ENCODE assay signal across 14 mouse cellular contexts in genomic region chr4:137864031-137864430, GRCm38 (mm10). TPM values are rescaled to one million over a fixed set of nuclear protein-coding genes. Genes with fewer than 3 reads are reported as not detected.
DNase-seq lines count a peak whose midpoint lies in the region; ATAC-seq and TF ChIP-seq lines count a peak whose summit lies in the region.
"Had no signal": no experiment of that assay in that cellular context is flagged by ENCODE, and none has a peak within 500 bp of the region (broad histone marks: within the 10 kb centered on the region; RNA-seq: fewer than 3 reads in every experiment).

No protein-coding gene starts in this region.

- peak overlapping the region; percentile 77 for H3K4me2 ChIP-seq in heart, postnatal 0 days (ENCODE audit: low read depth, low read length)
- H3K4me2 ChIP-seq in midbrain, embryonic 14.5 days (ENCODE audit: low read length): peak overlapping the region; percentile 62; the same call in 1 of the 2 replicates
- peak overlapping the region; percentile 84; the same call in 1 of the 2 replicates for H3K4me2 ChIP-seq in liver, embryonic 12.5 days
- H3K4me2 ChIP-seq in stomach, embryonic 16.5 days (ENCODE audit: low read depth, low read length): peak overlapping the region; percentile 68; the same call in 1 of the 2 replicates

- TF ChIP-seq CTCF in heart, postnatal 0 days (IDR thresholded peaks at IDR 0.05; ENCODE audit: low read depth): no peak

- H3K27ac ChIP-seq in heart, postnatal 0 days (ENCODE audit: low read depth): no peak overlapping the region
- no peak overlapping the region for H3K27ac ChIP-seq in midbrain, embryonic 14.5 days (replicated peaks; ENCODE audit: low read depth, low read length)
- no peak overlapping the region for H3K27ac ChIP-seq in midbrain, embryonic 10.5 days (replicated peaks)
- H3K27ac ChIP-seq in liver, embryonic 12.5 days: no peak overlapping the region
- no peak overlapping the region for H3K27ac ChIP-seq in stomach, embryonic 16.5 days (ENCODE audit: low read length)
- H3K27ac ChIP-seq: limb, embryonic 12.5 days; macrophage had no signal

- ATAC-seq in heart, postnatal 0 days (ENCODE audit: insufficient read depth, low read depth): no peak
- no peak for ATAC-seq in midbrain, embryonic 14.5 days (ENCODE audit: low FRiP score, low TSS enrichment)
- no peak for ATAC-seq in liver, embryonic 12.5 days
- no peak for ATAC-seq in stomach, embryonic 16.5 days (ENCODE audit: insufficient read depth, low FRiP score)

- peaks cover 18% of the 10 kb centered on the region for H3K4me1 ChIP-seq in heart, postnatal 0 days (ENCODE audit: control insufficient read depth, insufficient read depth)
- H3K4me1 ChIP-seq in midbrain, embryonic 14.5 days (ENCODE audit: control insufficient read depth, insufficient read depth, low read length): peaks cover 39% of the 10 kb centered on the region
- H3K4me1 ChIP-seq in midbrain, embryonic 10.5 days: peaks cover 72% of the 10 kb centered on the region
- H3K4me1 ChIP-seq in liver, embryonic 12.5 days: peaks cover 77% of the 10 kb centered on the region
- peaks cover 63% of the 10 kb centered on the region for H3K4me1 ChIP-seq in stomach, embryonic 16.5 days (ENCODE audit: control insufficient read depth, insufficient read depth, low read length)

- H3K27me3 ChIP-seq in heart, postnatal 0 days (ENCODE audit: control insufficient read depth, insufficient read depth, low read length): peaks cover 18% of the 10 kb centered on the region; the same call in 1 of the 2 replicates
- no peaks in the 10 kb centered on the region for H3K27me3 ChIP-seq in midbrain, embryonic 14.5 days (ENCODE audit: control insufficient read depth, insufficient read depth, low read length)
- peaks cover 12% of the 10 kb centered on the region for H3K27me3 ChIP-seq in midbrain, embryonic 10.5 days (ENCODE audit: low read depth, poor library complexity, severe bottlenecking)
- peaks cover 81% of the 10 kb centered on the region for H3K27me3 ChIP-seq in liver, embryonic 12.5 days (replicated peaks)
- no peaks in the 10 kb centered on the region for H3K27me3 ChIP-seq in stomach, embryonic 16.5 days (ENCODE audit: control insufficient read depth, insufficient read depth, low read length)
- H3K27me3 ChIP-seq: limb, embryonic 12.5 days had no signal

- peak overlapping the region; percentile 67; the same call in 1 of the 2 replicates for H3K4me3 ChIP-seq in heart, postnatal 0 days (ENCODE audit: low read depth, low read length)
- no peak overlapping the region for H3K4me3 ChIP-seq in midbrain, embryonic 14.5 days (replicated peaks; ENCODE audit: low read depth, low read length)
- no peak overlapping the region for H3K4me3 ChIP-seq in midbrain, embryonic 10.5 days
- H3K4me3 ChIP-seq in liver, embryonic 12.5 days: no peak overlapping the region
- no peak overlapping the region for H3K4me3 ChIP-seq in stomach, embryonic 16.5 days (replicated peaks; ENCODE audit: low read length)
- H3K4me3 ChIP-seq: limb, embryonic 12.5 days had no signal

- no peaks in the 10 kb centered on the region for H3K36me3 ChIP-seq in heart, postnatal 0 days (replicated peaks; ENCODE audit: control insufficient read depth, insufficient read depth, low read length)
- H3K36me3 ChIP-seq in midbrain, embryonic 14.5 days (ENCODE audit: control insufficient read depth, insufficient read depth, low read length): no peaks in the 10 kb centered on the region
- no peaks in the 10 kb centered on the region for H3K36me3 ChIP-seq in midbrain, embryonic 10.5 days
- H3K36me3 ChIP-seq in liver, embryonic 12.5 days: no peaks in the 10 kb centered on the region
- H3K36me3 ChIP-seq in stomach, embryonic 16.5 days (ENCODE audit: control insufficient read depth, insufficient read depth, low read length): no peaks in the 10 kb centered on the region
- H3K36me3 ChIP-seq: forebrain, embryonic 10.5 days; limb, embryonic 12.5 days had no signal

- no peaks in the 10 kb centered on the region for H3K9me3 ChIP-seq in heart, postnatal 0 days (replicated peaks; ENCODE audit: control insufficient read depth, low read length)
- no peaks in the 10 kb centered on the region for H3K9me3 ChIP-seq in midbrain, embryonic 14.5 days (ENCODE audit: control insufficient read depth, low read length)
- H3K9me3 ChIP-seq in midbrain, embryonic 10.5 days (replicated peaks): no peaks in the 10 kb centered on the region
- no peaks in the 10 kb centered on the region for H3K9me3 ChIP-seq in liver, embryonic 12.5 days (replicated peaks)
- no peaks in the 10 kb centered on the region for H3K9me3 ChIP-seq in stomach, embryonic 16.5 days (replicated peaks; ENCODE audit: control insufficient read depth, low read length)
- H3K9me3 ChIP-seq: forebrain, embryonic 10.5 days; limb, embryonic 12.5 days had no signal

- WGBS in heart, postnatal 0 days: 78% methylated on average over 4 of the region's 4 CpGs
- 92% methylated on average over 4 of the region's 4 CpGs for WGBS in midbrain, embryonic 14.5 days
- WGBS in midbrain, embryonic 10.5 days: 95% methylated on average over 4 of the region's 4 CpGs
- 69% methylated on average over 4 of the region's 4 CpGs for WGBS in liver, embryonic 12.5 days (ENCODE audit: insufficient replicate concordance)
- 95% methylated on average over 4 of the region's 4 CpGs for WGBS in stomach, embryonic 16.5 days

- DNase-seq in heart, postnatal 0 days (ENCODE audit: low spot score): no peak
- DNase-seq in heart, adult 18-20 months: no peak
- no peak for DNase-seq in midbrain, embryonic 14.5 days
- no peak for DNase-seq in midbrain, embryonic 10.5 days (ENCODE audit: low spot score)
- DNase-seq in Muller cell, postnatal 12 days (ENCODE audit: inconsistent ontology term): no peak
- no peak for DNase-seq in MN1 (ENCODE audit: low spot score)
- DNase-seq: adrenal gland, postnatal 10 days; gastrocnemius, postnatal 10 days; thymus, postnatal 14 days had no signal

- TF ChIP-seq EP300 in heart, postnatal 0 days (IDR thresholded peaks at IDR 0.05; ENCODE audit: low read depth): no peak

- no peak overlapping the region for H3K9ac ChIP-seq in heart, postnatal 0 days (replicated peaks; ENCODE audit: low read depth, low read length)
- no peak overlapping the region for H3K9ac ChIP-seq in midbrain, embryonic 14.5 days (replicated peaks; ENCODE audit: low read length)
- no peak overlapping the region for H3K9ac ChIP-seq in liver, embryonic 12.5 days
- no peak overlapping the region for H3K9ac ChIP-seq in stomach, embryonic 16.5 days (ENCODE audit: low read length)
- H3K9ac ChIP-seq: limb, embryonic 12.5 days had no signal

RNA-seq across cellular contexts. Expression of gene Ece1, which starts 2.0 kb away (rescaled TPM):
- 140 and 238 TPM in 2 replicates for total RNA-seq in heart, postnatal 0 days (2014; rRNA removed; ENCODE audit: low replicate concordance)
- 35.4 and 35.7 TPM in 2 replicates for polyA plus RNA-seq in heart, postnatal 0 days (2015; fragmentation: Nextera tagmentation; extraction: Ambion mirVana)
- total RNA-seq in heart, adult 18-20 months (2021): 100 to 1,000 TPM; 105 to 121 TPM
- polyA plus RNA-seq in midbrain, embryonic 14.5 days (2014; fragmentation: Nextera tagmentation; extraction: Ambion mirVana): 11.9 and 18.4 TPM in 2 replicates
- polyA plus RNA-seq in midbrain, embryonic 10.5 days (2016; fragmentation: Nextera tagmentation; extraction: Ambion mirVana): 31.6 and 31.7 TPM in 2 replicates
- 17.8 and 18.5 TPM in 2 replicates for polyA plus RNA-seq in liver, embryonic 12.5 days (2016; fragmentation: Nextera tagmentation; extraction: Ambion mirVana)
- 48.6 and 59.9 TPM in 2 replicates for polyA plus RNA-seq in stomach, embryonic 16.5 days (2015; fragmentation: Nextera tagmentation; extraction: Ambion mirVana)
